Mouse (Mus musculus): ENCODE results near the gene Serpinc1. TPM values are rescaled to one million over a fixed set of nuclear protein-coding genes. Genes with fewer than 3 reads are reported as not detected.
A peak's percentile ranks its signal among the peaks of the same experiment; 100 is the strongest.

Serpinc1 gene
- polyA plus RNA-seq, 1 experiment: 1.2 TPM

- DNase-seq (ENCODE audit: low read depth in 1 of 2, low spot score in 2 of 2): no peak
- Histone ChIP-seq H3K4me3 (ENCODE audit: extremely low read depth, insufficient read depth, insufficient read length) (no peak overlapping the region), H3K27ac (ENCODE audit: insufficient read depth, low read length) (no peak overlapping the region), H3K4me1 (ENCODE audit: control insufficient read depth, insufficient read depth, insufficient read length) (peaks cover 6% of the 10 kb centered on the region; the same call in 1 of the 2 replicates), H3K27me3 (ENCODE audit: control insufficient read depth, insufficient read depth, low read length) (no peaks in the 10 kb centered on the region), H3K36me3 (ENCODE audit: control insufficient read depth, insufficient read depth, low read length) (peaks cover 27% of the 10 kb centered on the region)
- TF ChIP-seq POLR2A (IDR thresholded peaks at IDR 0.05; ENCODE audit: low read depth, low read length) (no peak), CTCF (IDR thresholded peaks at IDR 0.05; ENCODE audit: extremely low read depth, insufficient read depth, insufficient read length, insufficient replicate concordance) (no peak)
- WGBS: 2% methylated on average over 1 of the region's 1 CpGs
Observed at GRCm38 (mm10) chr1:161037026-161037425, 58.6 kb downstream of the Serpinc1 start.

- H3K27ac ChIP-seq (ENCODE audit: insufficient read depth, low read length): no peak overlapping the region
- no peak overlapping the region for H3K4me3 ChIP-seq (ENCODE audit: extremely low read depth, insufficient read depth, insufficient read length)
Observed at GRCm38 (mm10) chr1:161037599-161037998, 59.2 kb downstream of the Serpinc1 start.

GRCm38 (mm10) chr1:161038004-161038403 lies 59.6 kb downstream of the Serpinc1 start:
- no peak for DNase-seq (ENCODE audit: low read depth in 1 of 2, low spot score in 2 of 2)
- Histone ChIP-seq H3K4me3 (ENCODE audit: extremely low read depth, insufficient read depth, insufficient read length) (no peak overlapping the region), H3K27me3 (ENCODE audit: control insufficient read depth, insufficient read depth, low read length) (no peaks in the 10 kb centered on the region), H3K4me1 (ENCODE audit: control insufficient read depth, insufficient read depth, insufficient read length) (peaks cover 6% of the 10 kb centered on the region; the same call in 1 of the 2 replicates), H3K36me3 (ENCODE audit: control insufficient read depth, insufficient read depth, low read length) (peaks cover 29% of the 10 kb centered on the region), H3K27ac (ENCODE audit: insufficient read depth, low read length) (no peak overlapping the region)
- TF ChIP-seq CTCF (IDR thresholded peaks at IDR 0.05; ENCODE audit: extremely low read depth, insufficient read depth, insufficient read length, insufficient replicate concordance) (no peak), POLR2A (IDR thresholded peaks at IDR 0.05; ENCODE audit: low read depth, low read length) (no peak)
- WGBS: 56% methylated on average over 3 of the region's 3 CpGs

More at GRCm38 (mm10) chr1:161037599-161037998, 59.2 kb downstream of the Serpinc1 start:
- no peaks in the 10 kb centered on the region for H3K27me3 ChIP-seq (ENCODE audit: control insufficient read depth, insufficient read depth, low read length)
- DNase-seq (ENCODE audit: low read depth in 1 of 2, low spot score in 2 of 2): no peak
- H3K4me1 ChIP-seq (ENCODE audit: control insufficient read depth, insufficient read depth, insufficient read length): peaks cover 6% of the 10 kb centered on the region; the same call in 1 of the 2 replicates
- H3K36me3 ChIP-seq (ENCODE audit: control insufficient read depth, insufficient read depth, low read length): peaks cover 29% of the 10 kb centered on the region
- whole genome bisulfite sequencing: 46% methylated on average over 3 of the region's 3 CpGs
- TF ChIP-seq CTCF (IDR thresholded peaks at IDR 0.05; ENCODE audit: extremely low read depth, insufficient read depth, insufficient read length, insufficient replicate concordance) (no peak), POLR2A (IDR thresholded peaks at IDR 0.05; ENCODE audit: low read depth, low read length) (no peak)

GRCm38 (mm10) chr1:161038968-161039721 lies 60.8 kb downstream of the Serpinc1 start:
- WGBS: 66% methylated on average over 3 of the region's 3 CpGs
- Histone ChIP-seq H3K4me3 (ENCODE audit: extremely low read depth, insufficient read depth, insufficient read length) (no peak overlapping the region), H3K27me3 (ENCODE audit: control insufficient read depth, insufficient read depth, low read length) (no peaks in the 10 kb centered on the region), H3K27ac (ENCODE audit: insufficient read depth, low read length) (no peak overlapping the region), H3K4me1 (ENCODE audit: control insufficient read depth, insufficient read depth, insufficient read length) (peaks cover 6% of the 10 kb centered on the region; the same call in 1 of the 2 replicates), H3K36me3 (ENCODE audit: control insufficient read depth, insufficient read depth, low read length) (peaks cover 29% of the 10 kb centered on the region)
- no peak for DNase-seq (ENCODE audit: low read depth in 1 of 2, low spot score in 2 of 2)
- TF ChIP-seq CTCF (IDR thresholded peaks at IDR 0.05; ENCODE audit: extremely low read depth, insufficient read depth, insufficient read length, insufficient replicate concordance): no peak
- no peak for TF ChIP-seq POLR2A (IDR thresholded peaks at IDR 0.05; ENCODE audit: low read depth, low read length)

- 51% methylated on average over 3 of the region's 3 CpGs for WGBS
- Histone ChIP-seq H3K4me3 (ENCODE audit: extremely low read depth, insufficient read depth, insufficient read length) (no peak overlapping the region), H3K4me1 (ENCODE audit: control insufficient read depth, insufficient read depth, insufficient read length) (peaks cover 6% of the 10 kb centered on the region; the same call in 1 of the 2 replicates), H3K36me3 (ENCODE audit: control insufficient read depth, insufficient read depth, low read length) (peaks cover 30% of the 10 kb centered on the region), H3K27ac (ENCODE audit: insufficient read depth, low read length) (no peak overlapping the region), H3K27me3 (ENCODE audit: control insufficient read depth, insufficient read depth, low read length) (no peaks in the 10 kb centered on the region)
- DNase-seq (ENCODE audit: low read depth in 1 of 2, low spot score in 2 of 2): no peak
- no peak for TF ChIP-seq POLR2A (IDR thresholded peaks at IDR 0.05; ENCODE audit: low read depth, low read length)
- TF ChIP-seq CTCF (IDR thresholded peaks at IDR 0.05; ENCODE audit: extremely low read depth, insufficient read depth, insufficient read length, insufficient replicate concordance): no peak
Observed at GRCm38 (mm10) chr1:161039741-161040425, 61.5 kb downstream of the Serpinc1 start.

- Histone ChIP-seq H3K27me3 (ENCODE audit: control insufficient read depth, insufficient read depth, low read length) (no peaks in the 10 kb centered on the region), H3K36me3 (ENCODE audit: control insufficient read depth, insufficient read depth, low read length) (peaks cover 30% of the 10 kb centered on the region), H3K27ac (ENCODE audit: insufficient read depth, low read length) (peak overlapping the region; percentile 15; the same call in 1 of the 2 replicates), H3K4me3 (ENCODE audit: extremely low read depth, insufficient read depth, insufficient read length) (no peak overlapping the region), H3K4me1 (ENCODE audit: control insufficient read depth, insufficient read depth, insufficient read length) (peaks cover 6% of the 10 kb centered on the region; the same call in 1 of the 2 replicates)
- no peak for TF ChIP-seq CTCF (IDR thresholded peaks at IDR 0.05; ENCODE audit: extremely low read depth, insufficient read depth, insufficient read length, insufficient replicate concordance)
- no peak for TF ChIP-seq POLR2A (IDR thresholded peaks at IDR 0.05; ENCODE audit: low read depth, low read length)
- WGBS: 90% methylated on average over 1 of the region's 1 CpGs
- no peak for DNase-seq (ENCODE audit: low read depth in 1 of 2, low spot score in 2 of 2)
Observed at GRCm38 (mm10) chr1:161040426-161040770, 62.0 kb downstream of the Serpinc1 start.
